8 mouse cellular contexts compared by ENCODE assay signal in the genomic region with DNA sequence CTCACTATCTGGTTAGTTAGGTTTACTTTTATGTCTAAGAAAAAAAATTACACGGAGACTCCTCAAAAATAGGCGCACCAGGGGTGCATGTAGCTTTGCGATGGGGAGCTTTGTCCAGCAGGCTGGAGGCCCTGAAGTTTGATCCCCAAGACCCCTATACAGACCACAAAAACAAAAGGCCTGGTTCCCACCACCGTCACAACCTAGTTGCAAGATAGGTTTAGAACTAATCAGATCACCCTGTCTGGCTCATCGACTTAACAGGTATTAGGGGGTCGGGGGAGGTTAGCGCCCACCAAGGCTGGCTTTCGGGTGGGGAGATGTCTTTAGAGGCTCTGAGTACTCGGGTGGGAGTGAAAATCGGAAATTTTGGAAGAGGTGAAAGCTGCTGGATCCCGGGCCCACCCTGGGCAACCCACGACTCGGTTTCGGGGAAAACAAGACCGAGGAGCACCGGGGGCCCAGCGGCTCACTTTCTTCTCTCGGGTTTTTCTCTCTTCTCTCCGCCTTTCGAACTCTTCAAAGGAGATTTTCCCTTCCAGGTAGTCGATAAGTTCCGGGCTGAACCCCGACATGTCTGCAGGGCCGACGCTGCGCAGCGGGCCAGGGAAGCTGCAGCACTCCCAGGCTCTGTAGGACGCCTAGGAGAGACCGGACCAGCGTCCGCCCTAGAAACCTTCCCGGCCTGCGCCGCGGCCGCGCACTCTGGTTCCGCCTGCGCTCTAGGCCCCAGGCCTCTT. TPM values are rescaled to one million over a fixed set of nuclear protein-coding genes. Genes with fewer than 3 reads are reported as not detected.
DNase-seq lines count a peak whose midpoint lies in the region; ATAC-seq and TF ChIP-seq lines count a peak whose summit lies in the region.

A gene (minus strand): TSS at position 632 of the 740 bp plus-strand sequence.

- H3K9ac ChIP-seq in ES-E14 (ENCODE audit: insufficient read depth, low read depth, low read length, poor library complexity, severe bottlenecking) = peak within 1 kb of the TSS; percentile 89
- peak within 1 kb of the TSS; percentile 87 for H3K9ac ChIP-seq in forebrain, embryonic 16.5 days (replicated peaks; ENCODE audit: low read depth, low read length)
- peak within 1 kb of the TSS; percentile 69 for H3K9ac ChIP-seq in lung, embryonic 15.5 days

- no peaks in the 10 kb centered on the region for H3K27me3 ChIP-seq in forebrain, embryonic 16.5 days (replicated peaks; ENCODE audit: control insufficient read depth, insufficient read depth, low read length)
- peaks cover 7% of the 10 kb centered on the region; the same call in 1 of the 2 replicates for H3K27me3 ChIP-seq in lung, embryonic 15.5 days

- no peak within 1 kb of the TSS for H3K27ac ChIP-seq in ES-E14 (ENCODE audit: insufficient read depth, low read depth, low read length, poor library complexity, severe bottlenecking)
- peak within 1 kb of the TSS; percentile 37; the same call in 1 of the 2 replicates for H3K27ac ChIP-seq in forebrain, embryonic 16.5 days (ENCODE audit: low read length)
- H3K27ac ChIP-seq in lung, embryonic 15.5 days = no peak within 1 kb of the TSS

- peaks cover 0 to 2% of the 10 kb centered on the region in 2 experiments; a peak in 1 of 4 replicates for H3K4me1 ChIP-seq in ES-E14 (ENCODE audit: control insufficient read depth in 2 of 2, insufficient read depth in 2 of 2, low read length in 2 of 2, poor library complexity in 1 of 2)
- peaks cover 18% of the 10 kb centered on the region for H3K4me1 ChIP-seq in forebrain, embryonic 16.5 days (replicated peaks; ENCODE audit: control insufficient read depth, insufficient read depth, low read length)
- peaks cover 8% of the 10 kb centered on the region; the same call in 1 of the 2 replicates for H3K4me1 ChIP-seq in lung, embryonic 15.5 days

- peak; percentile 70 for DNase-seq in ES-E14 (ENCODE audit: low read depth, low spot score)
- DNase-seq in cerebellum, adult 11-12 months = peak; percentile 71
- peak; percentile 88 for DNase-seq in heart, postnatal 4 days
- peak; percentile 49 to 72 for DNase-seq in layer of hippocampus, adult 8-10 months (ENCODE audit: low spot score in 2 of 2)
- DNase-seq in ovary, adult 18-20 months (ENCODE audit: low spot score) = peak; percentile 49
- peak; percentile 71 for DNase-seq in thymus, postnatal 0 days (ENCODE audit: low spot score)

- peak within 1 kb of the TSS; percentile 90 for H3K4me2 ChIP-seq in forebrain, embryonic 16.5 days (ENCODE audit: low read length)
- peak within 1 kb of the TSS; percentile 74 for H3K4me2 ChIP-seq in lung, embryonic 15.5 days

- H3K36me3 ChIP-seq in ES-E14 (ENCODE audit: control insufficient read depth, insufficient read depth, low read length, poor library complexity, severe bottlenecking) = no peaks in the 10 kb centered on the region
- peaks cover 2% of the 10 kb centered on the region; the same call in 1 of the 2 replicates for H3K36me3 ChIP-seq in forebrain, embryonic 16.5 days (ENCODE audit: control insufficient read depth, insufficient read depth)
- no peaks in the 10 kb centered on the region for H3K36me3 ChIP-seq in lung, embryonic 15.5 days

- 4% methylated on average over 39 of the region's 39 CpGs for WGBS in forebrain, embryonic 16.5 days
- WGBS in lung, embryonic 15.5 days = 2% methylated on average over 39 of the region's 39 CpGs

- H3K9me3 ChIP-seq in ES-E14 (ENCODE audit: control insufficient read depth, insufficient read depth, low read depth, low read length) = no peaks in the 10 kb centered on the region
- no peaks in the 10 kb centered on the region for H3K9me3 ChIP-seq in forebrain, embryonic 16.5 days (ENCODE audit: control insufficient read depth, low read length)
- H3K9me3 ChIP-seq in lung, embryonic 15.5 days = no peaks in the 10 kb centered on the region

- in situ Hi-C loops in ES-E14 (cut with MboI; ENCODE audit: low sequenced_read_pairs in 2 of 2, unreplicated experiment in 2 of 2) = no loop called here

- peak; percentile 100 for ATAC-seq in forebrain, embryonic 16.5 days
- ATAC-seq in lung, embryonic 15.5 days (ENCODE audit: borderline replicate concordance, extremely low read depth, low FRiP score, low TSS enrichment) = peak; percentile 98

- peak within 1 kb of the TSS; percentile 89 to 93 for H3K4me3 ChIP-seq in ES-E14 (ENCODE audit: insufficient read depth in 1 of 2, low read depth in 1 of 2, low read length in 2 of 2, poor library complexity in 1 of 2, severe bottlenecking in 1 of 2)
- peak within 1 kb of the TSS; percentile 81 for H3K4me3 ChIP-seq in forebrain, embryonic 16.5 days (replicated peaks; ENCODE audit: low read length)
- H3K4me3 ChIP-seq in lung, embryonic 15.5 days = peak within 1 kb of the TSS; percentile 80

TF ChIP-seq in ES-E14, 5 proteins besides CTCF, POLR2A, EP300 and RAD21:
- TF ChIP-seq ZC3H11A (IDR thresholded peaks at IDR 0.05; ENCODE audit: borderline replicate concordance, low read depth, low read length) = no peak
- no peak for TF ChIP-seq ZNF384 (IDR thresholded peaks at IDR 0.05; ENCODE audit: low read depth, low read length)
- TF ChIP-seq HCFC1 (IDR thresholded peaks at IDR 0.05; ENCODE audit: borderline replicate concordance, insufficient read depth, low read length) = peak; percentile 83
- no peak for TF ChIP-seq MAFK (IDR thresholded peaks at IDR 0.05; ENCODE audit: insufficient read depth, low read depth, low read length)
- TF ChIP-seq CHD2 (IDR thresholded peaks at IDR 0.05; ENCODE audit: low read depth, low read length) = no peak

RNA-seq across cellular contexts. Expression of the gene that starts here (rescaled TPM):
- 23.0 and 29.9 TPM in 2 replicates for total RNA-seq in ES-E14 (2012; rRNA removed)
- polyA plus RNA-seq in forebrain, embryonic 16.5 days (2015; fragmentation: Nextera tagmentation; extraction: Ambion mirVana) = 22.6 and 24.5 TPM in 2 replicates
- 10 to 100 TPM; 14.8 to 18.1 TPM for total RNA-seq in heart, postnatal 4 days (2021)
- 10 to 100 TPM; 25.4 to 31.1 (median 29.0) TPM for total RNA-seq in layer of hippocampus, adult 8-10 months (2022)
- 21.7 and 25.4 TPM in 2 replicates for polyA plus RNA-seq in lung, embryonic 15.5 days (2015; fragmentation: Nextera tagmentation; extraction: Ambion mirVana)
- 15.0 and 17.1 TPM in 2 replicates for polyA plus RNA-seq in thymus, postnatal 0 days (2015; fragmentation: Nextera tagmentation; extraction: Ambion mirVana)
